Mouse (Mus musculus): ENCODE measurements at regions not wholly inside any gene's neighbourhood (a gene's known extent, or its start where the extent isn't known, plus 50 kb on each side); places are given as distances from the start of the nearest gene placed in this dataset.

DNA sequence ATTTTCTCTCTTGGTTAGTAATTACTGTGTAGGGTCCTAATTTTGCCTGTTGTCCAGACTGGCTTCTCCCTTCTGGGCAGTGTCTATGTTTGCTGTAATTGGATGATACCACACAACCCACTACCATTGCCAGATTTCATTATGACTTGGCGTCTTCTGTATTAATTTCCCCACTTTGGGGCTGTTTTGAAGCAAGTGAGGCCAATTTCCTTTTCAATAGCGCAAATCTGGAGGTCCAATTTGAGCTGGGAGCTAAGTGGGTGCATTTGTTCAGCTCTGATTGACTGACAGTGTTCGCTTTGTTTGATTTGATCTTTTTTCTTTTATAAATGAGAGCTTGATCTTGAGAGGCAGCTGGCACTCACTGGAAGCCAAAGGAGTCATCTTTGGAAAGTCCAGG lies 266.4 kb downstream of the Slc4a3 start:
- TF ChIP-seq CTCF (IDR thresholded peaks at IDR 0.05; ENCODE audit: extremely low read depth, insufficient read length, insufficient replicate concordance, low read depth, low read length): no peak
- no peak for TF ChIP-seq POLR2A (IDR thresholded peaks at IDR 0.05; ENCODE audit: low read depth, low read length)
